Mouse (Mus musculus): ENCODE measurements around the gene Aldh3a2. TPM values are rescaled to one million over a fixed set of nuclear protein-coding genes. Genes with fewer than 3 reads are reported as not detected.

The Aldh3a2 gene
- total and polyA plus RNA-seq, 2 experiments, result 251 to 294 TPM

- TF ChIP-seq POLR2A (IDR thresholded peaks at IDR 0.05; ENCODE audit: extremely low read depth, insufficient read depth, low read length) (no peak), CTCF (IDR thresholded peaks at IDR 0.05; ENCODE audit: low read depth, low read length) (no peak)
- H3K27ac ChIP-seq (replicated peaks; ENCODE audit: insufficient read depth, low read depth, low read length), result no peak overlapping the region
- no peaks in the 10 kb centered on the region for H3K79me2 ChIP-seq (ENCODE audit: control insufficient read depth, insufficient read depth, low read length)
- DNase-seq (ENCODE audit: extremely low read depth, low read depth, low spot score), result no peak
- no peak overlapping the region for H3K9ac ChIP-seq (ENCODE audit: low read depth, low read length)
- no peaks in the 10 kb centered on the region for H3K4me1 ChIP-seq (ENCODE audit: control insufficient read depth, insufficient read depth, low read length)
- no peaks in the 10 kb centered on the region for H3K36me3 ChIP-seq (ENCODE audit: control insufficient read depth, insufficient read depth, low read length)
- H3K27me3 ChIP-seq (ENCODE audit: control insufficient read depth, insufficient read depth, low read length), result no peaks in the 10 kb centered on the region
- H3K4me3 ChIP-seq (ENCODE audit: insufficient read depth, low read depth, low read length), result no peak overlapping the region
- 84% methylated on average over 2 of the region's 2 CpGs for WGBS
Measured at GRCm38 (mm10) chr11:61190776-61191175, 76.5 kb downstream of the Aldh3a2 start.

- Histone ChIP-seq H3K36me3 (ENCODE audit: control insufficient read depth, insufficient read depth, low read length) (no peaks in the 10 kb centered on the region), H3K9ac (ENCODE audit: low read depth, low read length) (no peak overlapping the region), H3K27ac (replicated peaks; ENCODE audit: insufficient read depth, low read depth, low read length) (no peak overlapping the region), H3K4me1 (ENCODE audit: control insufficient read depth, insufficient read depth, low read length) (no peaks in the 10 kb centered on the region), H3K27me3 (ENCODE audit: control insufficient read depth, insufficient read depth, low read length) (no peaks in the 10 kb centered on the region), H3K79me2 (ENCODE audit: control insufficient read depth, insufficient read depth, low read length) (no peaks in the 10 kb centered on the region), H3K4me3 (ENCODE audit: insufficient read depth, low read depth, low read length) (no peak overlapping the region)
- 88% methylated on average over 1 of the region's 1 CpGs for WGBS
- no peak for DNase-seq (ENCODE audit: extremely low read depth, low read depth, low spot score)
- TF ChIP-seq CTCF (IDR thresholded peaks at IDR 0.05; ENCODE audit: low read depth, low read length) (no peak), POLR2A (IDR thresholded peaks at IDR 0.05; ENCODE audit: extremely low read depth, insufficient read depth, low read length) (no peak)
Measured at GRCm38 (mm10) chr11:61183820-61184219, 83.4 kb downstream of the Aldh3a2 start.

DNA sequence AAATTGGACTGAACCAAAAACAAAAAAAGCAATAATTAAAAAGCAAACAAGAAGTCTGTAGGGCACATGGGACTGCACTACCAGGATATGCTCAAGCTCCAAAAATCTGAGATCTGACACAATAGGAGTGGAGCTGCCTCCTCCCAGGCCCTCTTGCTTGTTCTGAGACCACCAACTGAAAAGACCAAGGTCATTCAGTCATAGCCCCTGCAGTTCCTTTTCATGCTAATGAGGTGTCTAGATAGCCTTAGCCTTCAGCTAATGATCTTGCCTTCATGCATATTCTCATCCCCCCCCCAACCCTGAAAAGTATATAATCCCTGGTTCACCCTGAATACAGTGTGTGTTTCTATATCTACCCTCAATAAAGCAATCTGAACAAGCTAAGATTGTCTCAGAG lies 85.6 kb downstream of the Aldh3a2 start:
- no peaks in the 10 kb centered on the region for H3K4me1 ChIP-seq (ENCODE audit: control insufficient read depth, insufficient read depth, low read length)
- TF ChIP-seq POLR2A (IDR thresholded peaks at IDR 0.05; ENCODE audit: extremely low read depth, insufficient read depth, low read length) (no peak), CTCF (IDR thresholded peaks at IDR 0.05; ENCODE audit: low read depth, low read length) (no peak)
- H3K27me3 ChIP-seq (ENCODE audit: control insufficient read depth, insufficient read depth, low read length), result no peaks in the 10 kb centered on the region
- no peak overlapping the region for H3K9ac ChIP-seq (ENCODE audit: low read depth, low read length)
- H3K27ac ChIP-seq (replicated peaks; ENCODE audit: insufficient read depth, low read depth, low read length), result no peak overlapping the region
- no peaks in the 10 kb centered on the region for H3K79me2 ChIP-seq (ENCODE audit: control insufficient read depth, insufficient read depth, low read length)
- DNase-seq (ENCODE audit: extremely low read depth, low read depth, low spot score), result no peak
- H3K36me3 ChIP-seq (ENCODE audit: control insufficient read depth, insufficient read depth, low read length), result no peaks in the 10 kb centered on the region
- no peak overlapping the region for H3K4me3 ChIP-seq (ENCODE audit: insufficient read depth, low read depth, low read length)

DNA sequence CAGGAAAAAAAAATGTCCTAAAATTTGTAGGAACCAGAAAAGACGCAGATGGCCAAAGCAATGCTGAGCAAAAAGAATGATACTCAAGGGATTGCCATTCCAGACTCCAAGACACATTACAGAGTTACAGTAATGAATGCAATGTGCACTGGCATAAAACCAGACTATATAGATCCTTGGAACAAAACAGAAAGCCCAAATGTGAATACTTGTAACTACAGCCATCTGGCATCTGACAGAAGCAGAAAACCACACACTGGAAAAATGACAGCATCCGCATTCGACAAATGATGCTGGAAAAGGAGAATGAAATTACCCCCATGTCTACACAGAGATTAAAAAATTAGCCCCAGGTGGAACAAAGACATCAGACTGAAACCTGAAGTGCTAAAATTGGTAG lies 86.9 kb downstream of the Aldh3a2 start:
- TF ChIP-seq POLR2A (IDR thresholded peaks at IDR 0.05; ENCODE audit: extremely low read depth, insufficient read depth, low read length), result no peak
- TF ChIP-seq CTCF (IDR thresholded peaks at IDR 0.05; ENCODE audit: low read depth, low read length), result no peak
- 93% methylated on average over 3 of the region's 3 CpGs for WGBS

DNA sequence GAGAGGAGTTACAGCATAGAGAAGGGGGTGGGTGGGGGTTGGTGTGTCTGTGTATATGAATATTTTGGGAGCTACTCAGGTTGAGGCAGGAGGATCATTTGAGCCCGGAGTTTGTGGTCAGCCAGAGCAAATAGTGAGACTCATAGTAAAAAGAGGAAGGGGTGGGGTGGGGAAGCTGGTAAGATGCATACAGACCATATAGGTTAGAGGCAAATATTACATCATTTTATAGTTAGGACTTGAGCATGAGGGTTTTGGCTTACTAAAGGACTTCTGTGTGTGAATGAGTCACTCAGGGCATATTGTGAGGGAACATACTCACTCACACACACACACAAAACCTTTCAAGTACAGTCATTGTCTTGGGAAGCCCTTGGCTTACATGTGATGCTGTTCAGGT lies 90.9 kb downstream of the Aldh3a2 start:
- Histone ChIP-seq H3K9ac (ENCODE audit: low read depth, low read length) (no peak overlapping the region), H3K4me1 (ENCODE audit: control insufficient read depth, insufficient read depth, low read length) (peaks cover 4% of the 10 kb centered on the region; the same call in 1 of the 2 replicates), H3K79me2 (ENCODE audit: control insufficient read depth, insufficient read depth, low read length) (peaks cover 11% of the 10 kb centered on the region; the same call in 1 of the 2 replicates), H3K27ac (replicated peaks; ENCODE audit: insufficient read depth, low read depth, low read length) (no peak overlapping the region), H3K36me3 (ENCODE audit: control insufficient read depth, insufficient read depth, low read length) (no peaks in the 10 kb centered on the region), H3K27me3 (ENCODE audit: control insufficient read depth, insufficient read depth, low read length) (no peaks in the 10 kb centered on the region), H3K4me3 (ENCODE audit: insufficient read depth, low read depth, low read length) (no peak overlapping the region)
- 84% methylated on average over 1 of the region's 1 CpGs for WGBS
- no peak for DNase-seq (ENCODE audit: extremely low read depth, low read depth, low spot score)
- no peak for TF ChIP-seq CTCF (IDR thresholded peaks at IDR 0.05; ENCODE audit: low read depth, low read length)
- no peak for TF ChIP-seq POLR2A (IDR thresholded peaks at IDR 0.05; ENCODE audit: extremely low read depth, insufficient read depth, low read length)

More for the DNA sequence above, 86.9 kb downstream of the Aldh3a2 start:
- no peak overlapping the region for H3K27ac ChIP-seq (replicated peaks; ENCODE audit: insufficient read depth, low read depth, low read length)
- DNase-seq (ENCODE audit: extremely low read depth, low read depth, low spot score), result no peak
- no peaks in the 10 kb centered on the region for H3K36me3 ChIP-seq (ENCODE audit: control insufficient read depth, insufficient read depth, low read length)
- no peak overlapping the region for H3K9ac ChIP-seq (ENCODE audit: low read depth, low read length)
- H3K27me3 ChIP-seq (ENCODE audit: control insufficient read depth, insufficient read depth, low read length), result no peaks in the 10 kb centered on the region
- no peaks in the 10 kb centered on the region for H3K4me1 ChIP-seq (ENCODE audit: control insufficient read depth, insufficient read depth, low read length)
- no peaks in the 10 kb centered on the region for H3K79me2 ChIP-seq (ENCODE audit: control insufficient read depth, insufficient read depth, low read length)
- H3K4me3 ChIP-seq (ENCODE audit: insufficient read depth, low read depth, low read length), result no peak overlapping the region

GRCm38 (mm10) chr11:61175778-61176177 lies 91.5 kb downstream of the Aldh3a2 start:
- Histone ChIP-seq H3K36me3 (ENCODE audit: control insufficient read depth, insufficient read depth, low read length) (no peaks in the 10 kb centered on the region), H3K4me3 (ENCODE audit: insufficient read depth, low read depth, low read length) (no peak overlapping the region), H3K27me3 (ENCODE audit: control insufficient read depth, insufficient read depth, low read length) (no peaks in the 10 kb centered on the region), H3K79me2 (ENCODE audit: control insufficient read depth, insufficient read depth, low read length) (peaks cover 11% of the 10 kb centered on the region; the same call in 1 of the 2 replicates), H3K27ac (replicated peaks; ENCODE audit: insufficient read depth, low read depth, low read length) (no peak overlapping the region), H3K4me1 (ENCODE audit: control insufficient read depth, insufficient read depth, low read length) (peaks cover 4% of the 10 kb centered on the region; the same call in 1 of the 2 replicates), H3K9ac (ENCODE audit: low read depth, low read length) (no peak overlapping the region)
- no peak for DNase-seq (ENCODE audit: extremely low read depth, low read depth, low spot score)
- TF ChIP-seq POLR2A (IDR thresholded peaks at IDR 0.05; ENCODE audit: extremely low read depth, insufficient read depth, low read length), result no peak
- no peak for TF ChIP-seq CTCF (IDR thresholded peaks at IDR 0.05; ENCODE audit: low read depth, low read length)
- WGBS, result 74% methylated on average over 5 of the region's 5 CpGs
